Mouse (Mus musculus) thymus, adult 2 months (tissue): ENCODE data around the gene Dync1i2.

ENCODE experiments used
- CTCF ChIP-seq: fragments of 200-500 bp; IDR thresholded peaks from 2 replicates; pipeline ENCODE4 v1.5.1; 2012; ENCODE audit warnings: mild to moderate bottlenecking, control low read depth, low read length, moderate library complexity, borderline replicate concordance; ENCODE audit not compliant: control insufficient read depth, poor library complexity, insufficient read depth; ENCODE audit errors: extremely low read depth
- POLR2A ChIP-seq: fragments of 200-500 bp; IDR thresholded peaks from 2 replicates; pipeline ENCODE4 v1.6.1; 2012; ENCODE audit warnings: mild to moderate bottlenecking, low read length, control low read depth, moderate library complexity; ENCODE audit not compliant: control insufficient read depth, poor library complexity, insufficient read depth; ENCODE audit errors: extremely low read depth

GRCm38 (mm10) chr2:71250841-71251240 is 39.3 kb downstream of the Dync1i2 start:
- no peak for TF ChIP-seq CTCF
- TF ChIP-seq POLR2A: no peak
